Comparison of ENCODE assay signal across 18 mouse cellular contexts in the genomic region with DNA sequence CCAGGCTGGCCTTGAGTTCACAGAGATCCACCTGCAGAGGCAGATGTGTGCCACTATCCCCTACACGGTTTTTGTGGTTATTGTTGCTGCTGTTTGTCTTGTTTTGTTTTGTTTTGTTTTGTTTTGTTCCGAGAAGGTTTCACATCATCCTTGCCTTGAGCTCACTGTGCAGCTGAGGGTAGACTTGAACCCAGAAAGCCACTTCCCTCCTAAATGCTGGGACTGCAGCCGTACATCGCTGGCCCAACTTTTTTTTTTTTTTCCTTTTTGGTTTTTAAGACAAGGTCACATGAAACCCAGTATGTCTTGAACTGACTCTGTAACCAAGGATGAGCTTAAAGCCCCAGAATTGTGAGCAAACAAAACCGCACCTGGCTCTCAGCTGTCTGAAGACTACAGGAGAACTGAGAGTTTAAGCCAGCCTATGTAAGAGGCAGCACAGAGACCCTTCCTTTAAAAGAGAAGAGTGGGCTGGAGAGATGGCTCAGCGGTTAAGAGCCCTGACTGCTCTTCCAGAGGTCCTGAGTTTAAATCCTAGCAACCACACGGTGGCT. TPM values are rescaled to one million over a fixed set of nuclear protein-coding genes. Genes with fewer than 3 reads are reported as not detected.
"Had no signal": no experiment of that assay in that cellular context is flagged by ENCODE, and none has a peak within 500 bp of the region (broad histone marks: within the 10 kb centered on the region; RNA-seq: fewer than 3 reads in every experiment).

No protein-coding gene starts in this region.

- DNase-seq: layer of hippocampus, adult 9-11 months had no signal

- H3K36me3 ChIP-seq: limb, embryonic 10.5 days; limb, embryonic 13.5 days; liver, embryonic 12.5 days; liver, embryonic 15.5 days; midbrain, embryonic 12.5 days; midbrain, embryonic 15.5 days; neural tube, embryonic 12.5 days; neural tube, embryonic 15.5 days had no signal

- H3K27ac ChIP-seq: kidney, postnatal 0 days; layer of hippocampus, adult 2 months; limb, embryonic 10.5 days; limb, embryonic 13.5 days; liver, embryonic 12.5 days; liver, embryonic 15.5 days; midbrain, embryonic 12.5 days; midbrain, embryonic 15.5 days; neural tube, embryonic 12.5 days; neural tube, embryonic 15.5 days; stomach, postnatal 0 days had no signal

- H3K4me3 ChIP-seq: layer of hippocampus, adult 2 months; limb, embryonic 10.5 days; limb, embryonic 13.5 days; liver, embryonic 12.5 days; liver, embryonic 15.5 days; midbrain, embryonic 12.5 days; midbrain, embryonic 15.5 days; neural tube, embryonic 12.5 days; neural tube, embryonic 15.5 days had no signal

- H3K27me3 ChIP-seq: limb, embryonic 13.5 days; midbrain, embryonic 15.5 days; neural tube, embryonic 12.5 days had no signal

RNA-seq across cellular contexts. Expression of a gene that starts 2.0 kb away (rescaled TPM):
- polyA plus RNA-seq: neural tube, embryonic 12.5 days had no signal

RNA-seq across cellular contexts. Expression of a gene that starts 7.4 kb away (rescaled TPM):
- polyA plus RNA-seq: inflammation-experienced regulatory T-cells, adult 6 months; large intestine, adult 2 months; midbrain, embryonic 12.5 days; midbrain, embryonic 15.5 days; neural tube, embryonic 12.5 days had no signal

RNA-seq across cellular contexts. Expression of a gene that starts 12.0 kb away (rescaled TPM):
- polyA plus RNA-seq: inflammation-experienced regulatory T-cells, adult 6 months; midbrain, embryonic 12.5 days had no signal

RNA-seq across cellular contexts. Expression of a gene that starts 25.7 kb away (rescaled TPM):
- polyA plus RNA-seq: inflammation-experienced regulatory T-cells, adult 6 months; kidney, embryonic 14.5 days; kidney, postnatal 0 days; large intestine, adult 2 months; limb, embryonic 10.5 days; limb, embryonic 13.5 days; liver, embryonic 12.5 days; liver, embryonic 15.5 days; lung, adult 2 months; lung, embryonic 16.5 days; midbrain, embryonic 12.5 days; midbrain, embryonic 15.5 days; neural tube, embryonic 12.5 days; neural tube, embryonic 15.5 days; stomach, embryonic 14.5 days; stomach, postnatal 0 days had no signal
